9 mouse cellular contexts compared by ENCODE assay signal in genomic region chr4:99655937-99656604, GRCm38 (mm10). TPM values are rescaled to one million over a fixed set of nuclear protein-coding genes. Genes with fewer than 3 reads are reported as not detected.
DNase-seq lines count a peak whose midpoint lies in the region; ATAC-seq and TF ChIP-seq lines count a peak whose summit lies in the region.
"Had no signal": no experiment of that assay in that cellular context is flagged by ENCODE, and none has a peak within 500 bp of the region (broad histone marks: within the 10 kb centered on the region; RNA-seq: fewer than 3 reads in every experiment).

TSS of gene Foxd3 (plus strand) at chr4:99656299.

- peak; percentile 18 for DNase-seq in adrenal gland, adult 2 months
- no peak for DNase-seq in adrenal gland, adult 8-10 months
- DNase-seq in spleen, adult 2 months (ENCODE audit: low read depth in 1 of 2, low spot score in 2 of 2): no peak
- no peak for DNase-seq in spleen, postnatal 14 days (ENCODE audit: low spot score in 2 of 2)
- DNase-seq in hindbrain, postnatal 0 days (ENCODE audit: low spot score): no peak
- DNase-seq in neural tube, embryonic 11.5 days (ENCODE audit: low spot score): peak; percentile 69
- DNase-seq in layer of hippocampus, adult 18-20 months (ENCODE audit: low spot score in 2 of 2): no peak
- no peak for DNase-seq in layer of hippocampus, adult 9-10 months (ENCODE audit: low spot score)

- TF ChIP-seq POLR2A in spleen, adult 2 months (IDR thresholded peaks at IDR 0.05; ENCODE audit: low read depth, low read length): no peak

- H3K27me3 ChIP-seq in spleen, adult 2 months (ENCODE audit: control insufficient read depth, insufficient read depth, low read length): peaks cover 52% of the 10 kb centered on the region
- peaks cover 64% of the 10 kb centered on the region for H3K27me3 ChIP-seq in hindbrain, postnatal 0 days (ENCODE audit: insufficient read depth, low read length)
- peaks cover 92% of the 10 kb centered on the region for H3K27me3 ChIP-seq in neural tube, embryonic 11.5 days (ENCODE audit: control insufficient read depth, insufficient read depth, low read length)

- 6% methylated on average over 62 of the region's 62 CpGs for WGBS in spleen, adult 2 months
- WGBS in hindbrain, postnatal 0 days: 2% methylated on average over 62 of the region's 62 CpGs
- WGBS in neural tube, embryonic 11.5 days: under 1% methylated on average over 56 of the region's 62 CpGs

- peak within 1 kb of the TSS; percentile 38 for H3K4me2 ChIP-seq in hindbrain, postnatal 0 days (ENCODE audit: low read depth, low read length)
- H3K4me2 ChIP-seq in neural tube, embryonic 11.5 days (ENCODE audit: low read depth): peak within 1 kb of the TSS; percentile 36

- no peak for TF ChIP-seq CTCF in spleen, adult 2 months (IDR thresholded peaks at IDR 0.05; ENCODE audit: extremely low read depth, insufficient read depth, insufficient read length, insufficient replicate concordance)
- no peak for TF ChIP-seq CTCF in hindbrain, postnatal 0 days (IDR thresholded peaks at IDR 0.05; ENCODE audit: low read depth)

- peak; percentile 18; the same call in 1 of the 2 replicates for ATAC-seq in hindbrain, postnatal 0 days
- ATAC-seq in neural tube, embryonic 11.5 days (ENCODE audit: insufficient read depth, low FRiP score, low TSS enrichment): peak; percentile 48

- no peaks in the 10 kb centered on the region for H3K36me3 ChIP-seq in spleen, adult 2 months (ENCODE audit: control insufficient read depth, insufficient read depth, low read length)
- no peaks in the 10 kb centered on the region for H3K36me3 ChIP-seq in hindbrain, postnatal 0 days (ENCODE audit: insufficient read depth, low read length)
- H3K36me3 ChIP-seq in neural tube, embryonic 11.5 days (ENCODE audit: control insufficient read depth, insufficient read depth, low read length): no peaks in the 10 kb centered on the region

- peak within 1 kb of the TSS; percentile 23; the same call in 1 of the 2 replicates for H3K4me3 ChIP-seq in spleen, adult 2 months (ENCODE audit: extremely low read depth, insufficient read depth, insufficient read length)
- H3K4me3 ChIP-seq in hindbrain, postnatal 0 days (ENCODE audit: low read length): peak within 1 kb of the TSS; percentile 31
- peak within 1 kb of the TSS; percentile 34 for H3K4me3 ChIP-seq in neural tube, embryonic 11.5 days (ENCODE audit: low read depth, low read length)

- H3K4me1 ChIP-seq in spleen, adult 2 months (ENCODE audit: control insufficient read depth, insufficient read depth, insufficient read length): peaks cover 9% of the 10 kb centered on the region; the same call in 1 of the 2 replicates
- H3K4me1 ChIP-seq in hindbrain, postnatal 0 days (ENCODE audit: insufficient read depth, low read length): no peaks in the 10 kb centered on the region
- peaks cover 5% of the 10 kb centered on the region for H3K4me1 ChIP-seq in neural tube, embryonic 11.5 days (ENCODE audit: control insufficient read depth, insufficient read depth, low read length)

- H3K9ac ChIP-seq in hindbrain, postnatal 0 days (replicated peaks; ENCODE audit: low read length): no peak within 1 kb of the TSS
- H3K9ac ChIP-seq in neural tube, embryonic 11.5 days (ENCODE audit: low read length): peak within 1 kb of the TSS; percentile 42

- no peak within 1 kb of the TSS for H3K27ac ChIP-seq in spleen, adult 2 months (ENCODE audit: insufficient read depth, low read length)
- peak within 1 kb of the TSS; percentile 11; the same call in 1 of the 2 replicates for H3K27ac ChIP-seq in hindbrain, postnatal 0 days
- H3K27ac ChIP-seq in neural tube, embryonic 11.5 days (ENCODE audit: low read depth, low read length): peak within 1 kb of the TSS; percentile 58

- no peaks in the 10 kb centered on the region for H3K9me3 ChIP-seq in hindbrain, postnatal 0 days (ENCODE audit: low read length)
- H3K9me3 ChIP-seq in neural tube, embryonic 11.5 days (ENCODE audit: control insufficient read depth, low read length): no peaks in the 10 kb centered on the region

RNA-seq across cellular contexts. Expression of gene Foxd3, which starts in this region (rescaled TPM):
- under 1 TPM; 0.40 to 0.55 TPM for total RNA-seq in adrenal gland, adult 2 months (2021)
- polyA plus RNA-seq in adrenal gland, adult 2 months (2012; rRNA removed): 1.7 and 3.0 TPM in 2 replicates
- total RNA-seq in adrenal gland, adult 8-10 months (2022): under 1 TPM; 0.21 to 0.86 (median 0.60) TPM
- polyA plus RNA-seq in spleen, adult 2 months (2012; rRNA removed): 0.25 and 0.33 TPM in 2 replicates
- 5.3 and 8.1 TPM in 2 replicates for total RNA-seq in hindbrain, postnatal 0 days (2014; rRNA removed)
- polyA plus RNA-seq in hindbrain, postnatal 0 days (2015; fragmentation: Nextera tagmentation; extraction: Ambion mirVana): 0.92 and 1.1 TPM in 2 replicates
- 4.2 and 5.6 TPM in 2 replicates for polyA plus RNA-seq in neural tube, embryonic 11.5 days (2014; fragmentation: Nextera tagmentation; extraction: Ambion mirVana)
- not detected for total RNA-seq in layer of hippocampus, adult 18-20 months (2021)
- total RNA-seq: common myeloid progenitor, adult 5-6 weeks had no signal

Comparison
In these comparisons a context has a peak if more than half of its experiments do, and no peak if none do; other contexts are left out.
1. DNase-seq: peak in adrenal gland, adult 2 months (single experiment) and neural tube, embryonic 11.5 days (single experiment); none in adrenal gland, adult 8-10 months (single experiment), spleen, adult 2 months (0 of 2), spleen, postnatal 14 days (0 of 2), hindbrain, postnatal 0 days (single experiment), layer of hippocampus, adult 18-20 months (0 of 2) and layer of hippocampus, adult 9-10 months (single experiment).
2. Peak in every context shown above with its lines, with median percentiles within 50 percentile points of each other: H3K4me3 ChIP-seq.